Mouse (Mus musculus): ENCODE data around the gene Sppl2a.

Sppl2a gene

GRCm38 (mm10) chr2:126932897-126933641 is at the start of gene Sppl2a:
Sppl2a (minus strand) TSS chr2:126933235.
- in situ Hi-C loops (cut with MboI; ENCODE audit: unreplicated experiment in 2 of 2) = loop anchor here (5.0 to 25.0 kb wide), 2 partner anchors 56 to 771 kb away; partner anchors contain the start of genes Dtwd1 (in 1 of the 2), Fam227b (in 1 of the 2) and Trpm7 (in 1 of the 2)

DNA sequence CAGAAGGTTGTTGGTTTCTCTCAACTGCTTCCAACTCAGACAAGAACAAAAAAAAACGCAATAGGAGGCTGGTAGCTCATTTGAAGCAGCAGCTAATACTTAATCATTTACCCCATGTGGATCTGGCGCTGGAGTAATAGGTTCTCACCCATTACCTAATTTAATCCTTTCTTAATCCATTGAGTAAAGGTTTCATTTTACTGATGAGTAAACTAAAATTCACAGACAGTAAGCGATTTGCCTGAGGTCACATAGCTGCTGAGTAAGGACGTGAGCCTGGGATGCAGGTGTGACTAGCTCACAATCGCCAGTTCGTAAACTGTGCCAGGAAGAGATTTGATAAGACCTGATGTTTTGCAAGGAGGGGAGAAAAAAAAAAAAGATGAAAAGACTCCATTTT is 44.4 kb upstream of the Sppl2a start:
- in situ Hi-C loops (cut with MboI; ENCODE audit: unreplicated experiment in 2 of 2) = no loop called here

GRCm38 (mm10) chr2:126961696-126962095 is 28.7 kb upstream of the Sppl2a start:
- in situ Hi-C loops (cut with MboI; ENCODE audit: unreplicated experiment in 2 of 2) = no loop called here

DNA sequence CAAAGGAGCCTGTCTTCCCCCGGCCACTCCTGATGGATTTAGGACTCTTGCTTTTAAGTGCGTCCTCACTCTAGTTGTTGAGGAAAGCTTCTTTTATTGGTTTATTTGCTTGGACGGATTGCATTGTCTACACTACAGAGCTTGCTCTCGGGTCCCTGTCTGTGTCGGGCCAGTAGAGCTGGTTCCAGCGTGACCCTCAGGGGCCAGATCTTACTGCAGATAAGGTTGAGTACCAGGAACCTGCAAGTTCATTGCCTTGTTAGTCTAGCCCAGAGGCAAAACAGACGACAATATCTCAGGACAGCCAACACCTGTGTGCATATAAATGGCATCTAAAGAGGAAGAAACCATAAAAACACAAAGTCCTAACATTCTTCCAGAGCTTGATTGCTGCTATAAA is 22.6 kb upstream of the Sppl2a start:
- in situ Hi-C loops (cut with MboI; ENCODE audit: unreplicated experiment in 2 of 2) = no loop called here

DNA sequence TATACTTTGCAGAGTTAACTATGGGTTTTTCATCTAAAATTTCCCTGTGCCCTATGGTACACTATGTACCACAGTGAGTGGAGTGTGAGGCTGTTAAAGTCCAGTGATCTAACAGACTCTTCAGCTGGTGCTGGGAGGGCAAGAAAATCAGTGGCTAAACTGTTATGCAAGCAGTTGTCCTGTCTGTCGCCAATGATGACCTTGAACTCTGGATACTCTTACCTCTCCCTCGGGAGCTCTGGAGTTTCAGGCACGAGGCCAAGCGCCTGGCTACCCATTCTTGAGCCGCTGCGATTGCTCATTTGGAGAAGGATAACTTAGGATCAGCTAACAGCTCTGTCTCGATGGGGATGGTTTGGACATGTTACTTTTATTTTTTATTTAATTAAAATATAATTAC is 18.1 kb upstream of the Sppl2a start:
- in situ Hi-C loops (cut with MboI; ENCODE audit: unreplicated experiment in 2 of 2) = no loop called here

DNA sequence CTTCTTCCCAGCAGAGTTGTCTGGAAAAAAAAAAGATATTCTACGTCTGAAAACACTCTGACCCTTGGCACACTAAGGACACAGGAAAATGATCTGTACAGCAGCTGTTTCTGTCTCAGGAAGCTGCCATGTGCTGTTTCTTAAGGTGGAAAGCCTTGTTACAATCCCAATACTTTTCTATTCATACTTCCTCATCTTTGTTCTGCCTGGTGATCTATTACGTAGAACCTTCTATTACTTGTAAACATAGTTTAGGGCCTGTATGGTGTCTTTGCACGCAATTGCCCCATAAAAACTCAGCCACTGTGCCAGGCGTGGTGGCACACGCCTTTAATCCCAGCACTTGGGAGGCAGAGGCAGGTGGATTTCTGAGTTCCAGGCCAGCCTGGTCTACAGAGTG is 17.4 kb upstream of the Sppl2a start:
- in situ Hi-C loops (cut with MboI; ENCODE audit: unreplicated experiment in 2 of 2) = no loop called here

DNA sequence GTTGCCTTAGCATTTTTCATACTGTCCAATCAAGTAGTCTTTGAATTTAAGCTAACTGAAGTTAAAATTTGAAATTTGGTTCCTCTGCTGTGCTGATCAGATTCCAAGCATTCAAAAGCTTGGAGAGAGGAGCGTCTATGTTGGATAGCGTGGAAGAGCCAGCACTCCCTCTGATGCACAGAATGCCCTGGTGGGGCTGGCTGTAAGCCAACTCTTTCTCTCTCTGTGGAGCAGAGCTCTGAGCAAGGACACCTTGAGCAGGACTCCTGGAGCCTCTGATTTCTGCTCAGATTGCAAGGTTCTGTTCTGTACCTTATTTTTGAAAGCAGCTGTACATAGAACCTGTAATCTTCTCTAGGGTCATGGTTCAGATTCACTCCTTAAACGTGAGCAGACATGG is 16.8 kb upstream of the Sppl2a start:
- in situ Hi-C loops (cut with MboI; ENCODE audit: unreplicated experiment in 2 of 2) = loop anchor here (10.0 to 25.0 kb wide), 2 partner anchors 45 to 788 kb away; partner anchors contain the start of genes Dtwd1 (in 1 of the 2) and Fam227b (in 1 of the 2)

GRCm38 (mm10) chr2:126949297-126949696 is 16.3 kb upstream of the Sppl2a start:
- in situ Hi-C loops (cut with MboI; ENCODE audit: unreplicated experiment in 2 of 2) = loop anchor here (10.0 to 25.0 kb wide), 2 partner anchors 46 to 787 kb away; partner anchors contain the start of genes Dtwd1 (in 1 of the 2) and Fam227b (in 1 of the 2)

GRCm38 (mm10) chr2:126948231-126948630 is 15.2 kb upstream of the Sppl2a start:
- in situ Hi-C loops (cut with MboI; ENCODE audit: unreplicated experiment in 2 of 2) = loop anchor here (10.0 to 25.0 kb wide), 2 partner anchors 47 to 786 kb away; partner anchors contain the start of genes Dtwd1 (in 1 of the 2) and Fam227b (in 1 of the 2)

DNA sequence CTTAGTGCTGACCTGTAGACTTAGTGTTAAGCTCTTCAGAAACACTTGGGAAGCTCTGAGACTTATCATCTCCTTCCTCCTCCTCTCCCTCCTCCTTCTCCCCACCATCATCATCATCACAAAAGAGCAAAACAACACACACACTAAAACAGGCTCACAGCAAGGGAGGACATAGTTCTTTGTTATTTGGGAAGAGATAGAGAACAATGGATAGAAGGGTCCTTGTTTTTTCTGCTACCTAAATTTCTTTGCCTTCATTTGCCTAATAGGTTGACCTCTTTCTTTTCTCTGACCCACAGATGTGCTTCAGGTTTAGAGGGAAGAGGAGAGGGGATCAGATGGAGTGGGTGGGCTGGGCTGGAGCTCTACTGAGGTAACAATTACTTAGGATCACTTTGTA is 14.6 kb upstream of the Sppl2a start:
- in situ Hi-C loops (cut with MboI; ENCODE audit: unreplicated experiment in 2 of 2) = loop anchor here (10.0 to 25.0 kb wide), 2 partner anchors 47 to 785 kb away; partner anchors contain the start of genes Dtwd1 (in 1 of the 2) and Fam227b (in 1 of the 2)

- in situ Hi-C loops (cut with MboI; ENCODE audit: unreplicated experiment in 2 of 2) = loop anchor here (10.0 to 25.0 kb wide), 2 partner anchors 52 to 781 kb away; partner anchors contain the start of genes Dtwd1 (in 1 of the 2) and Fam227b (in 1 of the 2)
Measured at GRCm38 (mm10) chr2:126943211-126943610, 10.2 kb upstream of the Sppl2a start.

DNA sequence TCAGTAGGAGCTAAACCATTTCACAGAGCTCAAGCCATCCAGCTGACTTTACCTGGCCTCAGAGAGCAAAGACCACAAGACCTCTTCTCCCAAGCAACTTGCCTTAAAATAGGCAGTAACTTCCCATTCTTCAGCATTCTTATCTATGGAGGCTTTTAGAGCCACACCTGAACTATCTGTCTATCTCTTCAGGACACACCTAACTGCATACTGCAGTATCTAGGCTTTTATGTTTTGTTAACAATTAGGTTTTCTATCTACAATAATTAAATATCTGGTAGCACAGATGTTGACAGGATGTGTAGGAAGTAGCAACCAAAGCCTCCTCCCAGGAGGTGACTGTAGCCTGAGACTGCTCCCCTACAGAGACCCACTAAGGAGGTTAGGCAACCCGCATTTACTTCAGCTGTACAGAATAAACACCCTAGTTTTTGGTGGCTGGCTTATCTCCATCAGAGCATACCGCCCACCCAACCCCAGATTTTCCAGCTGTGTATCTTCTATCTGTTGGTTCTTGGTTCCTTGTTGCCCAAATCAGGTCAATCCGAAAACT is 7.4 kb upstream of the Sppl2a start:
- in situ Hi-C loops (cut with MboI; ENCODE audit: unreplicated experiment in 2 of 2) = loop anchor here (10.0 to 25.0 kb wide), 2 partner anchors 54 to 778 kb away; partner anchors contain the start of genes Dtwd1 (in 1 of the 2) and Fam227b (in 1 of the 2)

GRCm38 (mm10) chr2:126938069-126938468 is 5.0 kb upstream of the Sppl2a start:
- in situ Hi-C loops (cut with MboI; ENCODE audit: unreplicated experiment in 2 of 2) = loop anchor here in 1 of 2 experiments (25.0 kb wide), 1 partner anchor 776 kb away; the partner anchor contains the start of genes Dtwd1 and Fam227b

- in situ Hi-C loops (cut with MboI; ENCODE audit: unreplicated experiment in 2 of 2) = loop anchor here (5.0 to 25.0 kb wide), 2 partner anchors 57 to 772 kb away; partner anchors contain the start of genes Dtwd1 (in 1 of the 2), Fam227b (in 1 of the 2) and Trpm7 (in 1 of the 2)
Measured at GRCm38 (mm10) chr2:126933921-126934320, 886 bp upstream of the Sppl2a start.

DNA sequence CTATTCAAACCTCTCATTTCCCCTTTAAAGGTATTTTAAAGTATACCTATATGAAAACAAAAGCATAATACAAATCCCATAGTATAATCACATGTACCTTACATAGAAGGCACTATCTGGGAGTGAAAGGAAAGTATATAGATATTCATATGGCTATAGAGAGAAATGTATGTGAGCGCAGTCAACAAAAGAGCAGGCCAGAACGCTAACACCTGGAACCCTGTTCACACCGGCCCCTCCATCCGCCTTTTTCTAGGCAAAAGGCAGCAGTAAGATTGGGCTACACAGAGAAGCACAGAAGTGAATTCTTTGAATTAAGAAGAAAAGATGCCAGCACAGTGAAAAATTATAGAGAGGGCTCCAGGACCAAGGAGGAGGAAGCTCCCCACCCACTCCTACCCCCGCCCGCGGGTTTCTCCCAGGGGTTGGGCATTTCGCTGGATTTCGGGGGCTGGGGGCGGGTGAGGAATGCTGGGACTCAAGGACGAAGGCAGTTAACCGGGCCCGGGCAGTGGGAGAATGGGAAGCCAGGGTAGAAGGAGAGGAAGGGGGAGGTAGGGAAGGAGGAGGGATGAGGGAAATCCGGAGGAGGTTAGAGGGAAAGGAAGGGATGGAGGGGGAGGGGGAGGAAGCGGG is 656 bp downstream of the Sppl2a start:
- in situ Hi-C loops (cut with MboI; ENCODE audit: unreplicated experiment in 2 of 2) = loop anchor here (5.0 to 25.0 kb wide), 2 partner anchors 55 to 770 kb away; partner anchors contain the start of genes Dtwd1 (in 1 of the 2), Fam227b (in 1 of the 2) and Trpm7 (in 1 of the 2)

DNA sequence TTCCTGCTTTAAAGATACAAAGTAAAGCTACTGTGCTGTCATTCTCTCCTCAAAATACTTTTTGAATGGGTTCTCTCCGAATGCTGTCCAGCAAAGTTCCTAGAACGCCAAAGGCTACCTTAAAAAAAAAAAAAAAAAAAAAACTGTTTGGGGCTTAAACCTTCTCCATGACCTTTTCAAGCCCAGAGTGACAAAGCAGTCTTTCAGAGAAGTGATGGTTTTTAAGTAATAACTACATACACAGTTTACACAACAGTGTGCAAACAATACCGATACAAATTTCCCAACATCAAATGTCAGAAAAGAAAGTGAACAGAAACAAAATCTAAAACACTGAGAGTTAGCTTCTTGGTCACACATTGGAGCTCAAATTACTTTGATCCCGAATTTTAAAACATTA is 1.3 kb downstream of the Sppl2a start:
- in situ Hi-C loops (cut with MboI; ENCODE audit: unreplicated experiment in 2 of 2) = loop anchor here (5.0 to 25.0 kb wide), 2 partner anchors 54 to 769 kb away; partner anchors contain the start of genes Dtwd1 (in 1 of the 2), Fam227b (in 1 of the 2) and Trpm7 (in 1 of the 2)

- in situ Hi-C loops (cut with MboI; ENCODE audit: unreplicated experiment in 2 of 2) = loop anchor here in 1 of 2 experiments (25.0 kb wide), 1 partner anchor 766 kb away; the partner anchor contains the start of genes Dtwd1 and Fam227b
Measured at GRCm38 (mm10) chr2:126928681-126929080, 4.4 kb downstream of the Sppl2a start.

GRCm38 (mm10) chr2:126920358-126921060 is 12.5 kb downstream of the Sppl2a start:
- in situ Hi-C loops (cut with MboI; ENCODE audit: unreplicated experiment in 2 of 2) = no loop called here

GRCm38 (mm10) chr2:126916236-126916635 is 16.8 kb downstream of the Sppl2a start:
- in situ Hi-C loops (cut with MboI; ENCODE audit: unreplicated experiment in 2 of 2) = no loop called here

GRCm38 (mm10) chr2:126914096-126914495 is 18.9 kb downstream of the Sppl2a start:
- in situ Hi-C loops (cut with MboI; ENCODE audit: unreplicated experiment in 2 of 2) = no loop called here

Measured in v-Abl transformed pro-B cells (cell line).